Mouse (Mus musculus): ENCODE measurements around the gene Traf5. TPM values are rescaled to one million over a fixed set of nuclear protein-coding genes. Genes with fewer than 3 reads are reported as not detected.

The Traf5 gene
- polyA plus RNA-seq, 1 experiment from 2014 or later = 5.9 TPM

GRCm38 (mm10) chr1:191994476-191994875 is 97.9 kb downstream of the Traf5 start:
- Histone ChIP-seq H3K4me1 (replicated peaks; ENCODE audit: control insufficient read depth, insufficient read depth, low read length) (no peaks in the 10 kb centered on the region), H3K9ac (ENCODE audit: low read depth, low read length) (no peak overlapping the region), H3K4me2 (replicated peaks; ENCODE audit: low read depth, low read length) (no peak overlapping the region), H3K27ac (ENCODE audit: low read depth, low read length) (no peak overlapping the region), H3K4me3 (ENCODE audit: low read depth, low read length) (no peak overlapping the region), H3K27me3 (ENCODE audit: control insufficient read depth, insufficient read depth, low read length) (no peaks in the 10 kb centered on the region), H3K36me3 (ENCODE audit: control insufficient read depth, insufficient read depth, low read length) (0 out of 2 replicates have a peak, but pooled peaks cover 3% of the 10 kb centered on the region), H3K9me3 (ENCODE audit: control insufficient read depth, low read length) (no peaks in the 10 kb centered on the region)
- 76% methylated on average over 5 of the region's 5 CpGs for WGBS
- ATAC-seq (ENCODE audit: low FRiP score) (no peak), DNase-seq (ENCODE audit: low spot score) (no peak)

- H3K4me1 ChIP-seq (replicated peaks; ENCODE audit: control insufficient read depth, insufficient read depth, low read length) = no peaks in the 10 kb centered on the region
- no peak overlapping the region for H3K27ac ChIP-seq (ENCODE audit: low read depth, low read length)
- no peaks in the 10 kb centered on the region for H3K9me3 ChIP-seq (ENCODE audit: control insufficient read depth, low read length)
- H3K4me2 ChIP-seq (replicated peaks; ENCODE audit: low read depth, low read length) = no peak overlapping the region
- H3K27me3 ChIP-seq (ENCODE audit: control insufficient read depth, insufficient read depth, low read length) = no peaks in the 10 kb centered on the region
- DNase-seq (ENCODE audit: low spot score) (no peak), ATAC-seq (ENCODE audit: low FRiP score) (no peak)
- no peaks in the 10 kb centered on the region for H3K36me3 ChIP-seq (ENCODE audit: control insufficient read depth, insufficient read depth, low read length)
- H3K9ac ChIP-seq (ENCODE audit: low read depth, low read length) = no peak overlapping the region
- 76% methylated on average over 7 of the region's 7 CpGs for WGBS
- H3K4me3 ChIP-seq (ENCODE audit: low read depth, low read length) = no peak overlapping the region
Observed at GRCm38 (mm10) chr1:191992040-191992780, 100.1 kb downstream of the Traf5 start.

GRCm38 (mm10) chr1:191989994-191990393 is 102.4 kb downstream of the Traf5 start:
- peak overlapping the region; percentile 57 for H3K4me3 ChIP-seq (ENCODE audit: low read depth, low read length)
- peak overlapping the region; percentile 78 for H3K9ac ChIP-seq (ENCODE audit: low read depth, low read length)
- no peaks in the 10 kb centered on the region for H3K9me3 ChIP-seq (ENCODE audit: control insufficient read depth, low read length)
- ATAC-seq (ENCODE audit: low FRiP score) (peak; percentile 98), DNase-seq (ENCODE audit: low spot score) (peak; percentile 99)
- H3K27ac ChIP-seq (ENCODE audit: low read depth, low read length) = peak overlapping the region; percentile 63
- no peaks in the 10 kb centered on the region for H3K36me3 ChIP-seq (ENCODE audit: control insufficient read depth, insufficient read depth, low read length)
- no peaks in the 10 kb centered on the region for H3K4me1 ChIP-seq (replicated peaks; ENCODE audit: control insufficient read depth, insufficient read depth, low read length)
- no peaks in the 10 kb centered on the region for H3K27me3 ChIP-seq (ENCODE audit: control insufficient read depth, insufficient read depth, low read length)
- WGBS = under 1% methylated on average over 22 of the region's 22 CpGs
- peak overlapping the region; percentile 61 for H3K4me2 ChIP-seq (replicated peaks; ENCODE audit: low read depth, low read length)

- no peak overlapping the region for H3K4me2 ChIP-seq (replicated peaks; ENCODE audit: low read depth, low read length)
- no peak for ATAC-seq (ENCODE audit: low FRiP score)
Observed at GRCm38 (mm10) chr1:191989060-191989459, 103.3 kb downstream of the Traf5 start.

GRCm38 (mm10) chr1:191988646-191989045 is 103.7 kb downstream of the Traf5 start:
- H3K36me3 ChIP-seq (ENCODE audit: control insufficient read depth, insufficient read depth, low read length) = no peaks in the 10 kb centered on the region
- H3K4me1 ChIP-seq (replicated peaks; ENCODE audit: control insufficient read depth, insufficient read depth, low read length) = no peaks in the 10 kb centered on the region
- H3K4me2 ChIP-seq (replicated peaks; ENCODE audit: low read depth, low read length) = no peak overlapping the region
- DNase-seq (ENCODE audit: low spot score) = no peak
- no peaks in the 10 kb centered on the region for H3K27me3 ChIP-seq (ENCODE audit: control insufficient read depth, insufficient read depth, low read length)
- 93% methylated on average over 3 of the region's 3 CpGs for WGBS
- H3K4me3 ChIP-seq (ENCODE audit: low read depth, low read length) = no peak overlapping the region
- no peaks in the 10 kb centered on the region for H3K9me3 ChIP-seq (ENCODE audit: control insufficient read depth, low read length)
- no peak overlapping the region for H3K27ac ChIP-seq (ENCODE audit: low read depth, low read length)
- no peak for ATAC-seq (ENCODE audit: low FRiP score)
- no peak overlapping the region for H3K9ac ChIP-seq (ENCODE audit: low read depth, low read length)

More at GRCm38 (mm10) chr1:191989060-191989459, 103.3 kb downstream of the Traf5 start:
- Histone ChIP-seq H3K36me3 (ENCODE audit: control insufficient read depth, insufficient read depth, low read length) (no peaks in the 10 kb centered on the region), H3K4me1 (replicated peaks; ENCODE audit: control insufficient read depth, insufficient read depth, low read length) (no peaks in the 10 kb centered on the region), H3K4me3 (ENCODE audit: low read depth, low read length) (no peak overlapping the region), H3K27ac (ENCODE audit: low read depth, low read length) (no peak overlapping the region), H3K27me3 (ENCODE audit: control insufficient read depth, insufficient read depth, low read length) (no peaks in the 10 kb centered on the region), H3K9me3 (ENCODE audit: control insufficient read depth, low read length) (no peaks in the 10 kb centered on the region), H3K9ac (ENCODE audit: low read depth, low read length) (no peak overlapping the region)
- no peak for DNase-seq (ENCODE audit: low spot score)
- WGBS = 94% methylated on average over 5 of the region's 5 CpGs

GRCm38 (mm10) chr1:191987481-191987769 is 104.9 kb downstream of the Traf5 start:
- 61% methylated on average over 5 of the region's 5 CpGs for WGBS
- DNase-seq (ENCODE audit: low spot score) (no peak), ATAC-seq (ENCODE audit: low FRiP score) (no peak)
- Histone ChIP-seq H3K4me1 (replicated peaks; ENCODE audit: control insufficient read depth, insufficient read depth, low read length) (no peaks in the 10 kb centered on the region), H3K27me3 (ENCODE audit: control insufficient read depth, insufficient read depth, low read length) (no peaks in the 10 kb centered on the region), H3K36me3 (ENCODE audit: control insufficient read depth, insufficient read depth, low read length) (no peaks in the 10 kb centered on the region), H3K9ac (ENCODE audit: low read depth, low read length) (no peak overlapping the region), H3K4me2 (replicated peaks; ENCODE audit: low read depth, low read length) (no peak overlapping the region), H3K9me3 (ENCODE audit: control insufficient read depth, low read length) (no peaks in the 10 kb centered on the region), H3K27ac (ENCODE audit: low read depth, low read length) (no peak overlapping the region), H3K4me3 (ENCODE audit: low read depth, low read length) (no peak overlapping the region)

GRCm38 (mm10) chr1:191986674-191987480 is 105.5 kb downstream of the Traf5 start:
- WGBS = 78% methylated on average over 8 of the region's 8 CpGs
- DNase-seq (ENCODE audit: low spot score) (no peak), ATAC-seq (ENCODE audit: low FRiP score) (no peak)
- H3K4me2 ChIP-seq (replicated peaks; ENCODE audit: low read depth, low read length) = no peak overlapping the region
- no peaks in the 10 kb centered on the region for H3K4me1 ChIP-seq (replicated peaks; ENCODE audit: control insufficient read depth, insufficient read depth, low read length)
- H3K4me3 ChIP-seq (ENCODE audit: low read depth, low read length) = no peak overlapping the region
- no peak overlapping the region for H3K27ac ChIP-seq (ENCODE audit: low read depth, low read length)
- H3K9me3 ChIP-seq (ENCODE audit: control insufficient read depth, low read length) = no peaks in the 10 kb centered on the region
- no peak overlapping the region for H3K9ac ChIP-seq (ENCODE audit: low read depth, low read length)
- no peaks in the 10 kb centered on the region for H3K36me3 ChIP-seq (ENCODE audit: control insufficient read depth, insufficient read depth, low read length)
- no peaks in the 10 kb centered on the region for H3K27me3 ChIP-seq (ENCODE audit: control insufficient read depth, insufficient read depth, low read length)

- no peaks in the 10 kb centered on the region for H3K27me3 ChIP-seq (ENCODE audit: control insufficient read depth, insufficient read depth, low read length)
- H3K27ac ChIP-seq (ENCODE audit: low read depth, low read length) = no peak overlapping the region
- H3K4me2 ChIP-seq (replicated peaks; ENCODE audit: low read depth, low read length) = no peak overlapping the region
- WGBS = 37% methylated on average over 6 of the region's 6 CpGs
- no peak overlapping the region for H3K9ac ChIP-seq (ENCODE audit: low read depth, low read length)
- no peaks in the 10 kb centered on the region for H3K36me3 ChIP-seq (ENCODE audit: control insufficient read depth, insufficient read depth, low read length)
- DNase-seq (ENCODE audit: low spot score) (peak; percentile 28), ATAC-seq (ENCODE audit: low FRiP score) (peak; percentile 74)
- no peak overlapping the region for H3K4me3 ChIP-seq (ENCODE audit: low read depth, low read length)
- no peaks in the 10 kb centered on the region for H3K4me1 ChIP-seq (replicated peaks; ENCODE audit: control insufficient read depth, insufficient read depth, low read length)
- H3K9me3 ChIP-seq (ENCODE audit: control insufficient read depth, low read length) = no peaks in the 10 kb centered on the region
Observed at GRCm38 (mm10) chr1:191981426-191982102, 110.8 kb downstream of the Traf5 start.

Measured in hindbrain, embryonic 11.5 days (tissue).